Mouse (Mus musculus): Measurements from ENCODE around the gene Lrch1. TPM values are rescaled to one million over a fixed set of nuclear protein-coding genes. Genes with fewer than 3 reads are reported as not detected.

Lrch1 gene
- polyA plus RNA-seq, 1 experiment: 13.6 TPM

- no peak overlapping the region for H3K4me3 ChIP-seq (ENCODE audit: insufficient read depth, low read length)
- H3K4me1 ChIP-seq (ENCODE audit: control insufficient read depth, insufficient read depth, low read length): peaks cover 5% of the 10 kb centered on the region
- H3K27ac ChIP-seq (ENCODE audit: insufficient read depth, low read length): no peak overlapping the region
- TF ChIP-seq POLR2A (IDR thresholded peaks at IDR 0.05; ENCODE audit: extremely low read depth, insufficient read depth, low read length): no peak
- TF ChIP-seq CTCF (IDR thresholded peaks at IDR 0.05; ENCODE audit: extremely low read depth, insufficient read depth, low read length): no peak
These were observed 94.5 kb downstream of the Lrch1 start for GRCm38 (mm10) chr14:74852965-74853758.

- no peak overlapping the region for H3K27ac ChIP-seq (ENCODE audit: insufficient read depth, low read length)
- TF ChIP-seq POLR2A (IDR thresholded peaks at IDR 0.05; ENCODE audit: extremely low read depth, insufficient read depth, low read length): no peak
- no peak for TF ChIP-seq CTCF (IDR thresholded peaks at IDR 0.05; ENCODE audit: extremely low read depth, insufficient read depth, low read length)
- peaks cover 5% of the 10 kb centered on the region; the same call in 1 of the 2 replicates for H3K4me1 ChIP-seq (ENCODE audit: control insufficient read depth, insufficient read depth, low read length)
- H3K4me3 ChIP-seq (ENCODE audit: insufficient read depth, low read length): no peak overlapping the region
These were observed 95.8 kb downstream of the Lrch1 start for GRCm38 (mm10) chr14:74851866-74852265.

- Histone ChIP-seq H3K4me3 (ENCODE audit: insufficient read depth, low read length) (no peak overlapping the region), H3K27ac (ENCODE audit: insufficient read depth, low read length) (no peak overlapping the region), H3K4me1 (ENCODE audit: control insufficient read depth, insufficient read depth, low read length) (peaks cover 10% of the 10 kb centered on the region)
- TF ChIP-seq CTCF (IDR thresholded peaks at IDR 0.05; ENCODE audit: extremely low read depth, insufficient read depth, low read length): no peak
These were observed 98.7 kb downstream of the Lrch1 start for GRCm38 (mm10) chr14:74849020-74849419.

DNA sequence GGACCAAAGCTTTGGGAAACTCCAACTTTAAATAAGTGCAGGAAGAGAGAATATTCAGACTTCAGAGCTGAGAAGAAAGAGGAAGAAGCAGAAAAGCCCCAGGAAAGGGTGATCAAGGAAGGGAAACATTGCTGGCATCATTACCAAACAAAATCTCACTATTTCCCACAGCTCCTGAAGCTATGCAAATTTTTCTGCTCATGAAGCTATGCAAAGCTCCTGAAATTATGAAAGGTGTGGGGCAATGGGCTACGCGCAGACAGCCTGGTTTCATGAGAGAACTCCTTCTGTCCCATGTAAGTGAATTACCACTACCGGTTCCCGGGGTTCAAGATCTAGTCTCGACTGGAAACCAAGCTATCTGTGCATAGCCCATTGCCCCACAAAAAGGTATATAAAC, 99.5 kb downstream of the Lrch1 start:
- Histone ChIP-seq H3K4me3 (ENCODE audit: insufficient read depth, low read length) (no peak overlapping the region), H3K27ac (ENCODE audit: insufficient read depth, low read length) (no peak overlapping the region), H3K4me1 (ENCODE audit: control insufficient read depth, insufficient read depth, low read length) (peaks cover 7% of the 10 kb centered on the region)
- no peak for TF ChIP-seq CTCF (IDR thresholded peaks at IDR 0.05; ENCODE audit: extremely low read depth, insufficient read depth, low read length)
- no peak for TF ChIP-seq POLR2A (IDR thresholded peaks at IDR 0.05; ENCODE audit: extremely low read depth, insufficient read depth, low read length)

DNA sequence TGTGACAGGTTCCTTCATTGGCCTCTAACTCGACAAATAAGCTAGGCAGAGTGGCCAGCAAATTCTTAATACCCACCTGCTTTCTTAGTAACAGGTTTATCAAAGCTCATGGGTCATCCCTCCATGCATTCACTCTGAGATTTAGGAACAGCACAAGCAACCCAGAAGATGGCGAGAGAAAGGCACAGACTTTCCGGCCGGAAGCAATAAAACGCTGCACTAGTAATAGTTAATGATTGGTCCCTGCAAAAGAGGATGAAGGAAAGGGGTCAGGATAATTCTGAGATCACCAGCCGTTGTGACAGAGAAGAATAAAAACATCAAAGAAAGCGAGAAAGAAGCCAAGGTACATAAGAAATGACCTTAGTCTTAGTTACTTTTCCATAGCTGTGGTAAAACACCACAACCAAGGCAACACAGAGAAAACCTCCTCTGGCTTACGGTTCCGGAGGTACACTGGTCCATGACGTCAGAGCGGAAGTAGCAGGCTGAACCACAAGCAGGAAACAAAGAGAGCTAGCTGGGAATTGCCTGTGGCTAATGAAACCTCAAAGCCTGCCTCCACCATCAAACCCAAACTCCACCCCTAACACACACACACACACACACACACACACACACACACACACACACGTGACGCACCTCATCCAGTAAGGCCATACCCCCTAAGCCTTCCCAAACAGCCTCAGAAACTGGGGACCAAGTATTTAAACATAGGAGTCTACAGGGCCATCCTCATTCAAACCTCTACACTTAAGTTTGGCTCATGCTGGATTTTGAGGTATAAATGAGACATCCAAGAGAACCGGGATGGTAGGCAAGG, 100.2 kb downstream of the Lrch1 start:
- H3K27ac ChIP-seq (ENCODE audit: insufficient read depth, low read length): no peak overlapping the region
- TF ChIP-seq CTCF (IDR thresholded peaks at IDR 0.05; ENCODE audit: extremely low read depth, insufficient read depth, low read length) (no peak), POLR2A (IDR thresholded peaks at IDR 0.05; ENCODE audit: extremely low read depth, insufficient read depth, low read length) (no peak)

DNA sequence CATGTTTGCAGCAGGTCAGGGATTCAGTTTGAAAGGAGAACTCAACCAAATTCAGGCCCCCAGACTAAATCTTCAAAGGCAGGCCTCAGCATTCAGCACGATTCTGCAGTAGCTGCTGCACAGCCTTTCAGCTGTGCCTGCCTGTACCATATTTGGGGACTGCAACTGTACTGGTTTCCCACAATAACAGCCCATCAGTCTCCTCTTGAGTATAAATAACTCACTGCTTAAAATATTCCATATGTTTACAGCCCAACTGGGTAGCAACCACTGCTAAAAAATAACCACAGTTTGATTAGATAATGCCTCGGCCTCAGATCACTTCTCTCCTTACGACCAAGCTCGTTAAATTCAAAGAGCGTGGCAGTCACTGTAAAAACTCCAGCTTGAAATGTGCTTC, 101.0 kb downstream of the Lrch1 start:
- peaks cover 5% of the 10 kb centered on the region for H3K4me1 ChIP-seq (ENCODE audit: control insufficient read depth, insufficient read depth, low read length)
- H3K27ac ChIP-seq (ENCODE audit: insufficient read depth, low read length): no peak overlapping the region
- TF ChIP-seq POLR2A (IDR thresholded peaks at IDR 0.05; ENCODE audit: extremely low read depth, insufficient read depth, low read length): no peak
- H3K4me3 ChIP-seq (ENCODE audit: insufficient read depth, low read length): no peak overlapping the region

More for the DNA sequence above, 100.2 kb downstream of the Lrch1 start:
- no peak overlapping the region for H3K4me3 ChIP-seq (ENCODE audit: insufficient read depth, low read length)
- peaks cover 7% of the 10 kb centered on the region for H3K4me1 ChIP-seq (ENCODE audit: control insufficient read depth, insufficient read depth, low read length)

DNA sequence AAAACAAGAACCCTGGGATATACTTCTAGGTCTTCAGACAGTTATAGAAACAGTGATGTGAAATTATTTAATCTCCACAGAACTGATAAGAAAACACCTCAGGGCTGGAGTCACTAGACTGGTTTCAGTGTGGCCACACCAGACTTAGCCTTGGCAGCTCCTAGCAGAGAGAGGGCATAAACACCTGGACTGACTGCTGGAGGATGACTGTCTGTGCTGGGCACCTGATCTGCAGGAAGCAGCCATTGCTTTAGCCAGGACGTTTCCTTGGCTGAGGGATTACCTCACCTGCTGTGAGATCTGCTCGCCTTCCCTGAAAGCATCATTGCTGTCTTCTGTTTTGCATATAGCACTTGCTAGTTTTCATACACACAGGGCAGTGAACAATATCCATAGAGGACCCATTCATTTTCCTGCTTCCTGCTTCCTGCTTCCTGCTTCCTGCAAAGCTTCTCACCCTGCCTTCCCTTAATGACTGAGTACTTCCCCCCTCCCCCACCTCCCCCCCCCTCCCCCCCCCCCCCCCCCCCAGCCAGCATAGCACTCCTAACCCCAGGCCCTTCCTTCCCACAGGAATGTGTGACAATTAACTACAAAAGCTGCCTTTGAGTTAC, 101.9 kb downstream of the Lrch1 start:
- H3K4me1 ChIP-seq (ENCODE audit: control insufficient read depth, insufficient read depth, low read length): peaks cover 5% of the 10 kb centered on the region
- TF ChIP-seq POLR2A (IDR thresholded peaks at IDR 0.05; ENCODE audit: extremely low read depth, insufficient read depth, low read length) (no peak), CTCF (IDR thresholded peaks at IDR 0.05; ENCODE audit: extremely low read depth, insufficient read depth, low read length) (no peak)
- H3K4me3 ChIP-seq (ENCODE audit: insufficient read depth, low read length): no peak overlapping the region
- H3K27ac ChIP-seq (ENCODE audit: insufficient read depth, low read length): no peak overlapping the region

DNA sequence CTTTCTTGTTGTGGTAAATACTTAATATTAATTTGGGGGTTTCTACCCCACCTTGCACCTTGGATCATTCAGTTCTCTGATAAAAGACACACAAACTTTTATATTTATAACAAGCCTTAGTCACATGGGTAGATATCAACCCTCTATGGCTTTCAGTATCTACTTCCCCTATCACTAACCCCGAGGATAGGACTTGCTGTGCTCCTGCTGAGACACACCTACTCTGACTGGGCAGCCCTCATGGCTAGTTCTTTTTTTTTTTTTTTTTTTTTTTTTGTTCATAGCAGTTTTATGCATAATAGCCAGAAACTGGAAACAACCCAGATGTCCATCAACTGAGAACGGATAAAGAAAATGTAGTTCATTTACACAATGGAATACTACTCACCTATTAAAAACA, 106.0 kb downstream of the Lrch1 start:
- Histone ChIP-seq H3K4me3 (ENCODE audit: insufficient read depth, low read length) (no peak overlapping the region), H3K27ac (ENCODE audit: insufficient read depth, low read length) (no peak overlapping the region), H3K4me1 (ENCODE audit: control insufficient read depth, insufficient read depth, low read length) (peaks cover 5% of the 10 kb centered on the region)
- TF ChIP-seq CTCF (IDR thresholded peaks at IDR 0.05; ENCODE audit: extremely low read depth, insufficient read depth, low read length) (no peak), POLR2A (IDR thresholded peaks at IDR 0.05; ENCODE audit: extremely low read depth, insufficient read depth, low read length) (no peak)

- Histone ChIP-seq H3K4me3 (ENCODE audit: insufficient read depth, low read length) (no peak overlapping the region), H3K4me1 (ENCODE audit: control insufficient read depth, insufficient read depth, low read length) (peaks cover 3% of the 10 kb centered on the region), H3K27ac (ENCODE audit: insufficient read depth, low read length) (no peak overlapping the region)
- TF ChIP-seq POLR2A (IDR thresholded peaks at IDR 0.05; ENCODE audit: extremely low read depth, insufficient read depth, low read length) (no peak), CTCF (IDR thresholded peaks at IDR 0.05; ENCODE audit: extremely low read depth, insufficient read depth, low read length) (no peak)
These were observed 106.4 kb downstream of the Lrch1 start for GRCm38 (mm10) chr14:74841297-74841696.
